Mouse (Mus musculus) heart, embryonic 15.5 days (tissue): Measurements from ENCODE around the gene Hibch. TPM values are rescaled to one million over a fixed set of nuclear protein-coding genes. Genes with fewer than 3 reads are reported as not detected.
A peak's percentile ranks its signal among the peaks of the same experiment; 100 is the strongest.

Source experiments
- ATAC-seq: fragments of 200-750 bp; cut with Nextera tagmentation; replicated peaks from 2 replicates; pipeline ENCODE4 v1.8.0; 2017; ENCODE audit warnings: low read depth, moderate TSS enrichment; ENCODE audit not compliant: insufficient number of reproducible peaks, insufficient read depth, low FRiP score
- H3K27ac ChIP-seq: fragments of 300-500 bp; sonication (generic); 2 replicates; pipeline ENCODE4 v1.5.1; 2015; ENCODE audit warnings: mild to moderate bottlenecking, inconsistent platforms
- H3K27me3 ChIP-seq: fragments of 300-500 bp; sonication (generic); 2 replicates; pipeline ENCODE4 v1.6.1; 2015; ENCODE audit warnings: inconsistent platforms
- H3K36me3 ChIP-seq: fragments of 300-500 bp; sonication (generic); 2 replicates; pipeline ENCODE4 v1.6.1; 2015; ENCODE audit warnings: mild to moderate bottlenecking, inconsistent platforms
- H3K4me1 ChIP-seq: fragments of 300-500 bp; sonication (generic); replicated peaks from 2 replicates; pipeline ENCODE4 v1.6.1; 2015; ENCODE audit warnings: inconsistent platforms
- H3K4me2 ChIP-seq: fragments of 300-500 bp; sonication (generic); 2 replicates; pipeline ENCODE4 v1.6.1; 2015; ENCODE audit warnings: inconsistent platforms, mild to moderate bottlenecking, moderate library complexity
- H3K4me3 ChIP-seq: fragments of 300-500 bp; sonication (generic); 2 replicates; pipeline ENCODE4 v1.5.1; 2015; ENCODE audit warnings: mild to moderate bottlenecking, inconsistent platforms
- H3K9ac ChIP-seq: fragments of 300-500 bp; sonication (generic); 2 replicates; pipeline ENCODE4 v1.6.1; 2015; ENCODE audit warnings: mild to moderate bottlenecking, inconsistent platforms
- H3K9me3 ChIP-seq: fragments of 300-500 bp; sonication (generic); replicated peaks from 2 replicates; pipeline ENCODE4 v1.6.1; 2016; ENCODE audit warnings: inconsistent platforms
- WGBS: fragments of 180-500 bp; shearing (Covaris S2); methylation state at CpG from one replicate; pipeline ENCODE4 v1.1.7; 2015; ENCODE audit warnings: mixed read lengths; 5-methylcytosine and 5-hydroxymethylcytosine counted together
- polyA plus RNA-seq: library from polyadenylated mRNA; unstranded; fragments of >200 nt; fragmentation: Nextera tagmentation; extraction: Ambion mirVana; gene quantifications from 2 replicates; pipeline ENCODE4 v1.2.1, GENCODE M21; 2015

Gene Hibch
- polyA plus RNA-seq: 26.9 and 31.3 TPM in 2 replicates

GRCm38 (mm10) chr1:52844782-52845665 is at the start of gene Hibch:
Gene Hibch, plus strand, starts transcription at chr1:52844929.
- Histone ChIP-seq H3K27me3 (no peaks in the 10 kb centered on the region), H3K9ac (peak within 1 kb of the TSS; percentile 74), H3K9me3 (no peaks in the 10 kb centered on the region), H3K27ac (peak within 1 kb of the TSS; percentile 86), H3K4me1 (peaks cover 15% of the 10 kb centered on the region), H3K4me3 (peak within 1 kb of the TSS; percentile 73), H3K36me3 (no peaks in the 10 kb centered on the region), H3K4me2 (peak within 1 kb of the TSS; percentile 69)
- ATAC-seq: peak; percentile 100
- WGBS: 2% methylated on average over 45 of the region's 45 CpGs

DNA sequence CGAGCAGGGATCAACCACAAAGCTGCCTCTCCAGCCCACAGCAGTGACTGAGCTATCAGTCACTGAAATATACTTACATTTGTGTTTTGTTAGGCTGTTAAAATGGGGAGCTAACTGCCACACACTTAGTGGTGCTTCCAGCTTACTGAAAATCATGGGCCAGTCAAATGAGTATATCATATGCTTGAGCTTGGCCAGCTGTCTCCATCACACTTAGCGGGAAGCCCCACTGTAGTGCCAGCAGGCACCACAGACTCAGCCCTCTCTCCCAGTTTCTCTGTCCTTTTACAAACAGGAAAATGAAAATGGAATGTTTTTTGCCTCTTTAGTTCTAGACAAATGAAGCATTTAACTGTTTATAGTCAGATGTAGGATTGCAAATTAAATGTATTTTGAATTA is 48.8 kb upstream of the Hibch start:
- Histone ChIP-seq H3K36me3 (peaks cover 7% of the 10 kb centered on the region; the same call in 1 of the 2 replicates), H3K27ac (no peak overlapping the region), H3K27me3 (no peaks in the 10 kb centered on the region), H3K4me1 (peaks cover 26% of the 10 kb centered on the region), H3K4me2 (no peak overlapping the region), H3K9ac (no peak overlapping the region), H3K4me3 (no peak overlapping the region), H3K9me3 (no peaks in the 10 kb centered on the region)
- 87% methylated on average over 2 of the region's 2 CpGs for WGBS
- ATAC-seq: no peak

- H3K4me3 ChIP-seq: 0 out of 2 replicates have a peak overlapping the region, but pooled peaks have one; percentile 9
- peak overlapping the region; percentile 32 for H3K27ac ChIP-seq
- peaks cover 26% of the 10 kb centered on the region for H3K4me1 ChIP-seq
- H3K9me3 ChIP-seq: no peaks in the 10 kb centered on the region
- ATAC-seq: no peak
- WGBS: 31% methylated on average over 10 of the region's 10 CpGs
- no peaks in the 10 kb centered on the region for H3K27me3 ChIP-seq
- peak overlapping the region; percentile 44 for H3K4me2 ChIP-seq
- H3K9ac ChIP-seq: 0 out of 2 replicates have a peak overlapping the region, but pooled peaks have one; percentile 0
- H3K36me3 ChIP-seq: no peaks in the 10 kb centered on the region
These were observed 45.5 kb upstream of the Hibch start for GRCm38 (mm10) chr1:52799056-52799726.

- H3K4me2 ChIP-seq: peak overlapping the region; percentile 44
- ATAC-seq: peak; percentile 50; the same call in 1 of the 2 replicates
- 26% methylated on average over 5 of the region's 5 CpGs for WGBS
These were observed 45.0 kb upstream of the Hibch start for GRCm38 (mm10) chr1:52799772-52800171.

GRCm38 (mm10) chr1:52800340-52800740 is 44.4 kb upstream of the Hibch start:
- Histone ChIP-seq H3K36me3 (no peaks in the 10 kb centered on the region), H3K27me3 (no peaks in the 10 kb centered on the region), H3K9ac (no peak overlapping the region), H3K27ac (peak overlapping the region; percentile 32; the same call in 1 of the 2 replicates), H3K9me3 (no peaks in the 10 kb centered on the region), H3K4me3 (no peak overlapping the region), H3K4me1 (peaks cover 26% of the 10 kb centered on the region), H3K4me2 (no peak overlapping the region)
- peak; percentile 43; the same call in 1 of the 2 replicates for ATAC-seq
- 30% methylated on average over 3 of the region's 3 CpGs for WGBS

More at GRCm38 (mm10) chr1:52799772-52800171, 45.0 kb upstream of the Hibch start:
- H3K36me3 ChIP-seq: no peaks in the 10 kb centered on the region
- no peak overlapping the region for H3K9ac ChIP-seq
- H3K27ac ChIP-seq: peak overlapping the region; percentile 32
- H3K27me3 ChIP-seq: no peaks in the 10 kb centered on the region
- 0 out of 2 replicates have a peak overlapping the region, but pooled peaks have one; percentile 9 for H3K4me3 ChIP-seq
- H3K9me3 ChIP-seq: no peaks in the 10 kb centered on the region
- H3K4me1 ChIP-seq: peaks cover 26% of the 10 kb centered on the region

- H3K9me3 ChIP-seq: no peaks in the 10 kb centered on the region
- no peak overlapping the region for H3K27ac ChIP-seq
- H3K4me3 ChIP-seq: no peak overlapping the region
- no peaks in the 10 kb centered on the region for H3K27me3 ChIP-seq
- H3K36me3 ChIP-seq: no peaks in the 10 kb centered on the region
- H3K9ac ChIP-seq: no peak overlapping the region
- H3K4me1 ChIP-seq: peaks cover 26% of the 10 kb centered on the region
- no peak for ATAC-seq
- H3K4me2 ChIP-seq: no peak overlapping the region
- WGBS: 81% methylated on average over 5 of the region's 5 CpGs
These were observed 43.1 kb upstream of the Hibch start for GRCm38 (mm10) chr1:52801651-52802050.

GRCm38 (mm10) chr1:52802406-52802975 is 42.2 kb upstream of the Hibch start:
- WGBS: 83% methylated on average over 5 of the region's 5 CpGs
- no peak overlapping the region for H3K4me3 ChIP-seq
- no peak overlapping the region for H3K27ac ChIP-seq
- no peaks in the 10 kb centered on the region for H3K36me3 ChIP-seq
- peaks cover 26% of the 10 kb centered on the region for H3K4me1 ChIP-seq
- no peaks in the 10 kb centered on the region for H3K9me3 ChIP-seq
- no peaks in the 10 kb centered on the region for H3K27me3 ChIP-seq
- no peak overlapping the region for H3K9ac ChIP-seq
- no peak for ATAC-seq
- no peak overlapping the region for H3K4me2 ChIP-seq

- H3K9me3 ChIP-seq: no peaks in the 10 kb centered on the region
- no peaks in the 10 kb centered on the region for H3K27me3 ChIP-seq
- no peak overlapping the region for H3K9ac ChIP-seq
- no peak overlapping the region for H3K4me3 ChIP-seq
- ATAC-seq: no peak
- H3K4me1 ChIP-seq: peaks cover 4% of the 10 kb centered on the region
- no peak overlapping the region for H3K4me2 ChIP-seq
- no peaks in the 10 kb centered on the region for H3K36me3 ChIP-seq
- H3K27ac ChIP-seq: no peak overlapping the region
- 90% methylated on average over 1 of the region's 1 CpGs for WGBS
These were observed 39.7 kb upstream of the Hibch start for GRCm38 (mm10) chr1:52805041-52805440.

DNA sequence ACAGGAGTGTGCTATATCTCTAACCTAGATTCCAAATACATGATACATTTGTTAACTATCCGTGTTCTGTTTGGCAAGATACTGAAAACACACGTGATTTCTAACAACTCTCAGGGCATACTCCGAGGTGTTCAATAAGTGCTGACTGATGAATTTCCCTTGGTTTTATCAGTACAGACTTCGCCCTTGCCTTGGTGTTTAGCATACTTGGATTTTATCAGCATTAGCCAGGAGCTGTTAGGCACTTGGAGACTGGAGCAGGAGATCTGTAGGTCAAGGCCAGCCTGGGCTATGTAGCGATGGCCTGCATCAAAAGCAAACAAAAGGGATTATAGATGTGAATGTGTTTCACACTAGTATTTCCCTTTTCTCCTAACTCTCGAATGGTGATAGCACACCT is 36.3 kb upstream of the Hibch start:
- H3K4me3 ChIP-seq: no peak overlapping the region
- no peak overlapping the region for H3K9ac ChIP-seq
- no peak overlapping the region for H3K4me2 ChIP-seq
- 0 out of 2 replicates have a peak, but pooled peaks cover 4% of the 10 kb centered on the region for H3K36me3 ChIP-seq
- 61% methylated on average over 6 of the region's 6 CpGs for WGBS
- no peaks in the 10 kb centered on the region for H3K4me1 ChIP-seq
- ATAC-seq: no peak
- H3K27me3 ChIP-seq: no peaks in the 10 kb centered on the region
- H3K9me3 ChIP-seq: no peaks in the 10 kb centered on the region
- no peak overlapping the region for H3K27ac ChIP-seq

DNA sequence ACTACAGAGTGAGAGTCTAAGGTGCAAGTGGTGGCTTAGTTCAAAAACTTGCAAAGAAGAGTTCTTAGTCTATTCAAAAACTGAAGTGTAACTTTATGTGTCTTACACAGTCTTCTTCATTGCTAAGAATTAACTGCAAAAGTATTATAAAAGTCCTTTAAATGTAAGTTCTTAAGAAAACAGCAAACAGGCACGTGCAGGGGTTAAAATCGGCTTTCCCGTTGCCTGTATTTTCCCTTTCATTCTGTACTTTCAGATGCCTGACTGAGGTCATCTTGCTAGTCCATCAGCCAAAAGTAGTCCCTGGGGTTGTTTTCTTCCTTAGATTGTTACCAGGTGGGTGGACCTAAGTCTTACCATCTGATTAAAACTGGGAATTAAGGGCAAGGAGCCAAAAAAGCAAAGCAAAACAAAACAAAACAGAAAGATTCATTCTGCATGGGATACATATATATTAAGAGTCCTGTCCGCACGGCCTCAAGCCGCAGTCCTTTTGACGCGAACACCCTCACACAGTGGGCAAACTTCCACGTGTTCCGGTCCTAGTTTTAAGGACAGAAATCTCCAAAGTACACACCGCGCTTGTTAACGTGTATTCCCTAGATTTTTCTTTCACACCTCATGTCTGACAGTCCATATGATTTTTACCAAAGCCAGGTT is 28.4 kb upstream of the Hibch start:
- Histone ChIP-seq H3K27ac (peak overlapping the region; percentile 86; the same call in 1 of the 2 replicates), H3K4me3 (peak overlapping the region; percentile 82), H3K9ac (peak overlapping the region; percentile 81; the same call in 1 of the 2 replicates), H3K36me3 (no peaks in the 10 kb centered on the region), H3K9me3 (no peaks in the 10 kb centered on the region), H3K4me1 (peaks cover 12% of the 10 kb centered on the region), H3K27me3 (no peaks in the 10 kb centered on the region), H3K4me2 (peak overlapping the region; percentile 90)
- 44% methylated on average over 13 of the region's 13 CpGs for WGBS
- ATAC-seq: no peak
